Mouse (Mus musculus) midbrain, embryonic 15.5 days (tissue): ENCODE data around the gene Amotl2. TPM values are rescaled to one million over a fixed set of nuclear protein-coding genes. Genes with fewer than 3 reads are reported as not detected.

ENCODE experiments used
- ATAC-seq: fragments of 200-750 bp; cut with Nextera tagmentation; replicated peaks from 2 replicates; pipeline ENCODE4 v1.8.0; 2017; ENCODE audit warnings: moderate TSS enrichment
- H3K27ac ChIP-seq: fragments of 300-500 bp; sonication (generic); 2 replicates; pipeline ENCODE4 v1.5.1; 2015; ENCODE audit warnings: mild to moderate bottlenecking, inconsistent platforms
- H3K27me3 ChIP-seq: fragments of 300-500 bp; sonication (generic); replicated peaks from 2 replicates; pipeline ENCODE4 v1.6.1; 2015; ENCODE audit warnings: inconsistent platforms
- H3K36me3 ChIP-seq: fragments of 300-500 bp; sonication (generic); replicated peaks from 2 replicates; pipeline ENCODE4 v1.6.1; 2015; ENCODE audit warnings: inconsistent platforms
- H3K4me1 ChIP-seq: fragments of 300-500 bp; sonication (generic); 2 replicates; pipeline ENCODE4 v1.6.1; 2015; ENCODE audit warnings: inconsistent platforms
- H3K4me2 ChIP-seq: fragments of 300-500 bp; sonication (generic); 2 replicates; pipeline ENCODE4 v1.6.1; 2015; ENCODE audit warnings: inconsistent platforms, mild to moderate bottlenecking, moderate library complexity
- H3K4me3 ChIP-seq: fragments of 300-500 bp; sonication (generic); 2 replicates; pipeline ENCODE4 v1.5.1; 2015; ENCODE audit warnings: mild to moderate bottlenecking, inconsistent platforms
- H3K9ac ChIP-seq: fragments of 300-500 bp; sonication (generic); 2 replicates; pipeline ENCODE4 v1.6.1; 2015; ENCODE audit warnings: mild to moderate bottlenecking, inconsistent platforms
- H3K9me3 ChIP-seq: fragments of 300-500 bp; sonication (generic); 2 replicates; pipeline ENCODE4 v1.6.1; 2016; ENCODE audit warnings: inconsistent platforms
- WGBS: fragments of 180-500 bp; shearing (Covaris S2); methylation state at CpG from one replicate; pipeline ENCODE4 v1.1.7; 2015; ENCODE audit warnings: mixed read lengths; 5-methylcytosine and 5-hydroxymethylcytosine counted together
- polyA plus RNA-seq: library from polyadenylated mRNA; unstranded; fragments of >200 nt; fragmentation: Nextera tagmentation; extraction: Ambion mirVana; gene quantifications from 2 replicates; pipeline ENCODE4 v1.2.1, GENCODE M21; 2015

Amotl2 gene
- polyA plus RNA-seq, 1 experiment from 2014 or later, result 83.4 TPM

DNA sequence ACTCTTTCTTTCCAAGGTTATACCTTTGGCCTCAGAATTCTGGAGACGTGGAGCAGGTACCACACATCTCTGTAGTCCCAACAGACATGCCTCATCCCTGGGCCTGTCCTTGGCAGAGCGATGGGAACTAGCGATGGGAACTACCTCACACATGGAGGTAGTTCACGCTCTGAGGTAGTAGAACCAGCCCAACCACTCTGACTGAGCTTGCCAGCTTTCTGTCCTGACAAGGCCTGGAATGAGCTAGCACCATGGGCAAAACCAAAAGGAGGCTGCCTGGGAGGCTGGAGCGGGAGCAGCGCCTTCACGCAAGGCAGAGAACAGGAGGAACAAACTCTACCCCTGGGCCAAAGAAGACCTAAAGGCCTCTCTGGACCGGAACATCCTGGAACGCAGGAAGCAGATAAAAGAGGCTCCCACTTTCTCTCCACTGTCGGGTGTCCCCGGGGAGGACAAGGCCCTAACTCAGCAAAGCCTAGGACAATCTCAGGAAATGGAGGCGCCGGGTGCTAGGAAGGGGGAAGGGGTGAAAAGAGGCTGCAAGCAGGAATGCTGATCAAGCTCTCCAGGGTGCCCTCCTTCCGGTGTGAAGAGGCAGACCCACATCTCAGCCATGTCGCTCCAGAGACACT is 6.9 kb upstream of the Amotl2 start:
- Histone ChIP-seq H3K9me3 (no peaks in the 10 kb centered on the region), H3K27ac (no peak overlapping the region), H3K9ac (no peak overlapping the region), H3K36me3 (no peaks in the 10 kb centered on the region), H3K4me1 (peaks cover 5% of the 10 kb centered on the region), H3K4me3 (no peak overlapping the region), H3K27me3 (no peaks in the 10 kb centered on the region), H3K4me2 (no peak overlapping the region)
- no peak for ATAC-seq
- 77% methylated on average over 15 of the region's 15 CpGs for whole genome bisulfite sequencing

DNA sequence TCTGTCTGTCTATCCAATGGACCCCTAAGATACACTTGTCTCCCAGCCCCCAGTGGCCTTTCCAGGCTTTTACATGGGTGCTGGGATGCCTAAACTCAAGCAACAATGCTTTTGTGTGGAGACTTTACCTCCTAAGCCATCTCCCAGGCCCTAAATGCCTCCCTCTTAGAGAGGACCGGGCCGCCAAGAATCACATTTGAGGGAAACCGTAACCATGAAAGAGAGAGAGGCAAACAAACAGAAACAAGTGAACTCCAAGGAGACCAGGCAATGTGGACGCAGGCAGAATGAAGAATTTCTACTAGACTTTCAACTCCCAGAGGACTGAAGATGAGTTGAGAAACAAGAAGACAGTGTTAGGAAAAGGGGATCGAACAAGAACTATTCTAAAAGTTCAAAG is 6.0 kb upstream of the Amotl2 start:
- WGBS, result 63% methylated on average over 5 of the region's 5 CpGs
- no peaks in the 10 kb centered on the region for H3K36me3 ChIP-seq
- no peak for ATAC-seq
- H3K9me3 ChIP-seq, result no peaks in the 10 kb centered on the region
- no peaks in the 10 kb centered on the region for H3K27me3 ChIP-seq
- no peak overlapping the region for H3K27ac ChIP-seq
- peaks cover 14% of the 10 kb centered on the region for H3K4me1 ChIP-seq
- no peak overlapping the region for H3K4me3 ChIP-seq
- H3K4me2 ChIP-seq, result no peak overlapping the region
- no peak overlapping the region for H3K9ac ChIP-seq

- Histone ChIP-seq H3K27ac (no peak overlapping the region), H3K4me3 (no peak overlapping the region), H3K9ac (no peak overlapping the region), H3K4me2 (no peak overlapping the region), H3K27me3 (no peaks in the 10 kb centered on the region), H3K9me3 (no peaks in the 10 kb centered on the region), H3K4me1 (peaks cover 22% of the 10 kb centered on the region), H3K36me3 (no peaks in the 10 kb centered on the region)
- no peak for ATAC-seq
- 61% methylated on average over 2 of the region's 2 CpGs for WGBS
Measured at GRCm38 (mm10) chr9:102713797-102714196, 2.7 kb upstream of the Amotl2 start.

- no peaks in the 10 kb centered on the region for H3K9me3 ChIP-seq
- WGBS, result 8% methylated on average over 7 of the region's 7 CpGs
- ATAC-seq, result no peak
Measured at GRCm38 (mm10) chr9:102714893-102715505, 1.5 kb upstream of the Amotl2 start.

GRCm38 (mm10) chr9:102715506-102715900 is 969 bp upstream of the Amotl2 start:
- Histone ChIP-seq H3K27ac (no peak overlapping the region), H3K27me3 (no peaks in the 10 kb centered on the region), H3K4me2 (no peak overlapping the region), H3K4me1 (peaks cover 29% of the 10 kb centered on the region), H3K36me3 (no peaks in the 10 kb centered on the region), H3K4me3 (no peak overlapping the region), H3K9ac (no peak overlapping the region), H3K9me3 (no peaks in the 10 kb centered on the region)
- 68% methylated on average over 2 of the region's 2 CpGs for WGBS
- no peak for ATAC-seq

More at GRCm38 (mm10) chr9:102714893-102715505, 1.5 kb upstream of the Amotl2 start:
- H3K27ac ChIP-seq, result no peak overlapping the region
- no peak overlapping the region for H3K4me2 ChIP-seq
- peaks cover 24% of the 10 kb centered on the region for H3K4me1 ChIP-seq
- H3K4me3 ChIP-seq, result no peak overlapping the region
- H3K9ac ChIP-seq, result no peak overlapping the region
- H3K27me3 ChIP-seq, result no peaks in the 10 kb centered on the region
- H3K36me3 ChIP-seq, result no peaks in the 10 kb centered on the region

DNA sequence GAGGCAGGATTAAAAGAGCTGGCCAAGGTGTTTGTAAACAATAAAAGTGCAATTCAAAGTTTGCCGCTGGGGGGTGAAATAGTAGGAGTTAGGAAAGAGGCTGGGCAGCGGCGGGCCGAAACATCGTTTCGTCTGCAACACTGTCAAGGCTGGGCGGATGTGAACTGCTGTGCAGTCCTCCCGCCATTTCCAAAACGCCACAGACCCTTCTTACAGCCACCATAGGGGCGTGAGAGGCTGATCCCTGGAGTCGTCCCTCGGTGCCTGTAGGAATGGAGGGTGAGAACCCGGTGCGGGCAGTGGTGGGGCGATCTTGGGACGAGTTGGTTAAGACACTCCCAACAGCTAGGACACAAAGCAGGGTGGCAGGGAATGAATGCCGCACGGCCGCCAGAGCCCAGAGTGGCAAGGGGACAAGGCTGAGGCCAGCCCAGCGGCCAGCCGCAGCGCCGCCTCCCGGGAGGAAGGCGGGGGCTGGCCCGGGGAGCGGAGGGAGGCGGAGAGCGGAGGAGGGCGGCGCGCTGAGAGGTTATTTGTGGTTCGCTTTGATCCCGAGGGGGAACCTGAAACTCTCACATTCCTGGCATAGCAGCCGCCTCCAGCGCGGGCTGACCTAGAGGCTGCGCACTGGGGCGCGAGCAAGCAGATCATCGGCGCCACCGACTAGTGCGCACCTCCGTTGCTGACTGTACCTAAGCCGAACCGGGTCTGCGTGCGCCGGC is 853 bp downstream of the Amotl2 start:
- peak overlapping the region; percentile 90 for H3K4me3 ChIP-seq
- H3K36me3 ChIP-seq, result no peaks in the 10 kb centered on the region
- no peaks in the 10 kb centered on the region for H3K27me3 ChIP-seq
- ATAC-seq, result peak; percentile 81
- H3K4me1 ChIP-seq, result peaks cover 47% of the 10 kb centered on the region
- H3K27ac ChIP-seq, result peak overlapping the region; percentile 98
- peak overlapping the region; percentile 85 for H3K4me2 ChIP-seq
- H3K9ac ChIP-seq, result peak overlapping the region; percentile 99
- under 1% methylated on average over 49 of the region's 50 CpGs for WGBS
- H3K9me3 ChIP-seq, result no peaks in the 10 kb centered on the region

DNA sequence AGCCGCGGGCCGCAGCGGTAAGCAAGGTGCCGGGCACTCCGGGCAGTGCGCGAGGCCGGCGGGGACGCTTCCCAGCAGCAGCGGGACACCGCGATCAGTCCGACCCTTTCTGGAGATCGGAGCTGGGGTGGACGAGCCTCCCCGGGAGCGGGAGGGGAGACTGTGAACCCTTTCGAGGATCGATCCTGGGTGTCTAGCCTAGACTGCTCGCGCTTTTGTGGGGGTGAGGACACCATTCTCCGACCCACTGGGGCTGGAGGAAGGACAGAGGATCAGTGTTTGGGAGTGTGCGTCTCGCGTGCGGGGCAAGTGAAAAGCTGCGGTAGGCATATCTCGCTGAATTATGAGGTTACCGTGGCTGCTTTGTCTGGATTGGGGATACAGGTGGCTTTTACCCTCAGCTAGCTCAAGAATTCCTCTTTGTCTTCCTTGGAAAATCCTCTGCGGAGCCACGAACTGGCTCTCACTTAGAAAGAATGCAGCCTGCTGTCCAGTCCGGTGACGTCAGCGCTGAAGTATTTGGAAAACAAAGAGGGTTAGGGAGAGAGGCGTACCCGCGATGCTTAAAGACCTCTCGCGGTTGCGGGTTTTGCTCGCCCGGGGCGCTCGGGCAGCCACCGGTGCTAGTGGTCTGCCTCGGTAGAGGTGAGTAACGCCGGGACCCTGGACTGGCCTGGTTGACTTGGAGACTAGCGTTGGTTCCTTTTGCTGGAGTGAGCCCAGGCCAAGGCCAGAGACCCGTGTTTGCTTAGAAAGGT is 1.6 kb downstream of the Amotl2 start:
- H3K9ac ChIP-seq, result peak overlapping the region; percentile 99
- peak overlapping the region; percentile 90 for H3K4me3 ChIP-seq
- H3K27ac ChIP-seq, result peak overlapping the region; percentile 98
- no peaks in the 10 kb centered on the region for H3K9me3 ChIP-seq
- H3K4me1 ChIP-seq, result peaks cover 54% of the 10 kb centered on the region
- ATAC-seq, result peak; percentile 56
- no peaks in the 10 kb centered on the region; the same call in 1 of the 2 replicates for H3K36me3 ChIP-seq
- under 1% methylated on average over 52 of the region's 52 CpGs for WGBS
- H3K27me3 ChIP-seq, result no peaks in the 10 kb centered on the region
- peak overlapping the region; percentile 85 for H3K4me2 ChIP-seq

DNA sequence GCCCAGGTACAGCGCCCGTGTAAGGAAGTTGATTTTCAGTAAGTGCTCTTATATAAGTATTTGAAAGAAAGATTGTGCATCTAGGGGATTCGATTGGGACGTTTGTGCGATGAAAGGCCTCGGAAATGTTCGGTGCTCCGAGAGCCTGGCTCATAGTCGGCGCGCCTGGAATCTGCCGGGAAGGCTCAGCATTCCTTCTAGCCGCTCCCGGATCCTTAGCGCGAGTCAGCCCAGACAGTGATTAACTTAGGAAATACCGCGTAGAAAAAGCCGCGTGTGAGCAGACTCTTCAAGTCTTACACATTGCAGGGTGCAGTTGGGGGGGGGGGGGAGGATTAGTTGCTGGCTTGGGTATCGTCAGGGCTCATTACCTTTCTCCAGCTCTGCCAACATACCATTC is 2.2 kb downstream of the Amotl2 start:
- peaks cover 60% of the 10 kb centered on the region for H3K4me1 ChIP-seq
- ATAC-seq, result no peak
- H3K4me3 ChIP-seq, result peak overlapping the region; percentile 90
- peak overlapping the region; percentile 98 for H3K27ac ChIP-seq
- H3K27me3 ChIP-seq, result no peaks in the 10 kb centered on the region
- H3K9me3 ChIP-seq, result no peaks in the 10 kb centered on the region
- H3K4me2 ChIP-seq, result peak overlapping the region; percentile 85
- peak overlapping the region; percentile 99 for H3K9ac ChIP-seq
- peaks cover 5% of the 10 kb centered on the region; the same call in 1 of the 2 replicates for H3K36me3 ChIP-seq
- 0% methylated on average over 21 of the region's 21 CpGs for WGBS

- peak overlapping the region; percentile 98 for H3K27ac ChIP-seq
- peak overlapping the region; percentile 90 for H3K4me3 ChIP-seq
- H3K4me2 ChIP-seq, result peak overlapping the region; percentile 85
- H3K4me1 ChIP-seq, result peaks cover 65% of the 10 kb centered on the region
- 0% methylated on average over 4 of the region's 4 CpGs for WGBS
- peaks cover 9% of the 10 kb centered on the region for H3K36me3 ChIP-seq
- H3K9me3 ChIP-seq, result no peaks in the 10 kb centered on the region
- no peaks in the 10 kb centered on the region for H3K27me3 ChIP-seq
- ATAC-seq, result no peak
- H3K9ac ChIP-seq, result peak overlapping the region; percentile 99
Measured at GRCm38 (mm10) chr9:102719085-102719484, 2.6 kb downstream of the Amotl2 start.

- Histone ChIP-seq H3K9ac (peak overlapping the region; percentile 99), H3K9me3 (no peaks in the 10 kb centered on the region), H3K27me3 (no peaks in the 10 kb centered on the region), H3K4me1 (peaks cover 65% of the 10 kb centered on the region), H3K4me3 (peak overlapping the region; percentile 90), H3K36me3 (peaks cover 19% of the 10 kb centered on the region), H3K27ac (peak overlapping the region; percentile 72), H3K4me2 (peak overlapping the region; percentile 85)
- 48% methylated on average over 17 of the region's 17 CpGs for WGBS
- ATAC-seq, result no peak
Measured at GRCm38 (mm10) chr9:102719936-102720566, 3.6 kb downstream of the Amotl2 start.

DNA sequence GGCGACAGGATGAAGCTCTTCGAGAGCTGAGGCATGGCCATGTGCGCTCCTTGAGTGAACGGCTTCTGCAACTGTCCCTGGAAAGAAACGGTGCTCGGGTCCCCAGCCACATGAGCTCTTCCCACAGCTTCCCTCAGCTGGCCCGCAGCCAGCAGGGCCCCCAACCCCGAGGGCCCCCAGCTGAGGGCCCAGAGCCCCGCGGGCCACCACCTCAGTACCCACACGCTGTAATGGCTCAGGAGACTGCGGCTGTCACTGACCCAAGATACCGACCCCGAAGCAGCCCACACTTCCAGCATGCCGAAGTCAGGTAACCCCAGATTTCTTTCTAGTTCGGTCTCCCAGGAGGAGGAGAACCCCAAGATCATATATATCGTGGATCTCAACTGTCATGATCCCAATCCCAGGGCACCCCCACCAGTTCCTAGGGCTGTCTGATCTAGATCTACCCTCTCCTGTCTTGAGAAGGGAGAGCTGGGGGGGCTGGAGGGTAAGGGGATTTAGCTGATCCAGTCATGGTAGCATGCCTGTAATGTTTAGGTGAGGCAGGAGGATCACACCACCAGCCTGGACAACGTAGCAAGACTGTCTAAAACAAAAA is 4.2 kb downstream of the Amotl2 start:
- Histone ChIP-seq H3K9ac (peak overlapping the region; percentile 99), H3K4me2 (peak overlapping the region; percentile 85), H3K4me1 (peaks cover 66% of the 10 kb centered on the region), H3K4me3 (peak overlapping the region; percentile 90), H3K36me3 (peaks cover 22% of the 10 kb centered on the region), H3K27me3 (no peaks in the 10 kb centered on the region), H3K27ac (peak overlapping the region; percentile 72), H3K9me3 (no peaks in the 10 kb centered on the region)
- no peak for ATAC-seq
- 41% methylated on average over 18 of the region's 18 CpGs for WGBS
